Mouse (Mus musculus): ENCODE measurements around the gene Zfp62. TPM values are rescaled to one million over a fixed set of nuclear protein-coding genes. Genes with fewer than 3 reads are reported as not detected.
A peak's percentile ranks its signal among the peaks of the same experiment; 100 is the strongest.
"Not testable (repeated sequence)": the region's sequence is repeated elsewhere in the genome, so short reads cannot be mapped to it uniquely, and the experiment has no call there.

Zfp62 gene
- polyA plus RNA-seq, 1 experiment from 2014 or later, result 8.4 TPM

DNA sequence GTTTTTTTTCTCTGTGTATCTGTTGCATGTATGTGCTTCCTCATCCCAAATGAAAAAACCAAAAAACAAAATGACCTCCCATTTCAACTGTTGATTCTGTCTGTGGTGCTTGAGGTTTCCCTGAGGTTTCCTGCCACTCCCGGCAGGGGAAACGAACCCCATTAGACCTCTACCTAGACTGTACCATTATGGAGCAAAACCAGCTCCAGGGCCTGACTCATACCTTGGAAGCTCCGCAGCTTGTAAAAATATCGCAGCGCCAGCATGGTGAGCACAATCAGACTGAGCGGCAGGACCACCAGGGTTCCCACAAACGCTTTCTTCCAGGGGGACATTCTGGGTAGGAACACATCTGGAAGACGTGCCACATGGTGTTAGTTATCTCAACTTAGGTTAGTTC, 27.7 kb upstream of the Zfp62 start:
- Histone ChIP-seq H3K4me1 (replicated peaks; ENCODE audit: control insufficient read depth, insufficient read depth, low read length) (no peaks in the 10 kb centered on the region), H3K4me3 (ENCODE audit: low read depth, low read length) (no peak overlapping the region), H3K4me2 (replicated peaks; ENCODE audit: low read depth) (no peak overlapping the region), H3K36me3 (ENCODE audit: control insufficient read depth, insufficient read depth) (no peaks in the 10 kb centered on the region), H3K27me3 (replicated peaks; ENCODE audit: control insufficient read depth, insufficient read depth, low read length) (no peaks in the 10 kb centered on the region; the same call in 1 of the 2 replicates), H3K27ac (ENCODE audit: low read depth, low read length) (no peak overlapping the region), H3K9me3 (ENCODE audit: control insufficient read depth) (no peaks in the 10 kb centered on the region), H3K9ac (ENCODE audit: low read depth, low read length) (no peak overlapping the region)
- ATAC-seq, result no peak
- 85% methylated on average over 8 of the region's 8 CpGs for WGBS
- no peak for TF ChIP-seq CTCF (IDR thresholded peaks at IDR 0.05; ENCODE audit: low read depth)

GRCm38 (mm10) chr11:49176047-49176779, 26.9 kb upstream of the Zfp62 start:
- ATAC-seq, result peak; percentile 77
- H3K36me3 ChIP-seq (ENCODE audit: control insufficient read depth, insufficient read depth); H3K27me3 ChIP-seq (replicated peaks; ENCODE audit: control insufficient read depth, insufficient read depth, low read length); H3K4me1 ChIP-seq (replicated peaks; ENCODE audit: control insufficient read depth, insufficient read depth, low read length); H3K4me2 ChIP-seq (replicated peaks; ENCODE audit: low read depth); H3K9ac ChIP-seq (ENCODE audit: low read depth, low read length); H3K27ac ChIP-seq (ENCODE audit: low read depth, low read length); H3K9me3 ChIP-seq (ENCODE audit: control insufficient read depth); H3K4me3 ChIP-seq (ENCODE audit: low read depth, low read length): not testable (repeated sequence)
- 39% methylated on average over 4 of the region's 4 CpGs for WGBS

DNA sequence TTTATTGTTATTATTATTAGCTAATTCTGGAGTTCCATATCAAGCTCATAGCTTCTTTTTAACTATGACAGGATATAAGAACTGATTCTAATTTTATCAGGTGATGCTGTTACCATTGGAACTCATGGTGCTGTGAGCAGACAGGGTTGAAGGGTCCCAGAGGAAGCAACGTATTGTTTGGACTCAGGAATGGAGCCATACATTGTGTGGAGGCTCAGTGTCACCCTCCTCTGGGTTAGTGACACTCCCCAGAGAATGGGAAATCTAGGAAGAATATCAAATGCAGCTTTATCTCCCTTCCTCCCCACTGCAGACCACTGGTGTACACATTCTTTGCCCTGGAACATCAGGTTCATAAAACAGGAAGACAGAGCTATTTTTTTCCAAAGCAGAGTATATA, 19.9 kb upstream of the Zfp62 start:
- Histone ChIP-seq H3K4me1 (replicated peaks; ENCODE audit: control insufficient read depth, insufficient read depth, low read length) (no peaks in the 10 kb centered on the region), H3K4me3 (ENCODE audit: low read depth, low read length) (no peak overlapping the region), H3K27ac (ENCODE audit: low read depth, low read length) (no peak overlapping the region), H3K36me3 (ENCODE audit: control insufficient read depth, insufficient read depth) (no peaks in the 10 kb centered on the region), H3K4me2 (replicated peaks; ENCODE audit: low read depth) (no peak overlapping the region), H3K9me3 (ENCODE audit: control insufficient read depth) (no peaks in the 10 kb centered on the region), H3K27me3 (replicated peaks; ENCODE audit: control insufficient read depth, insufficient read depth, low read length) (no peaks in the 10 kb centered on the region), H3K9ac (ENCODE audit: low read depth, low read length) (no peak overlapping the region)
- no peak for TF ChIP-seq CTCF (IDR thresholded peaks at IDR 0.05; ENCODE audit: low read depth)
- WGBS, result 68% methylated on average over 1 of the region's 1 CpGs
- no peak for ATAC-seq

DNA sequence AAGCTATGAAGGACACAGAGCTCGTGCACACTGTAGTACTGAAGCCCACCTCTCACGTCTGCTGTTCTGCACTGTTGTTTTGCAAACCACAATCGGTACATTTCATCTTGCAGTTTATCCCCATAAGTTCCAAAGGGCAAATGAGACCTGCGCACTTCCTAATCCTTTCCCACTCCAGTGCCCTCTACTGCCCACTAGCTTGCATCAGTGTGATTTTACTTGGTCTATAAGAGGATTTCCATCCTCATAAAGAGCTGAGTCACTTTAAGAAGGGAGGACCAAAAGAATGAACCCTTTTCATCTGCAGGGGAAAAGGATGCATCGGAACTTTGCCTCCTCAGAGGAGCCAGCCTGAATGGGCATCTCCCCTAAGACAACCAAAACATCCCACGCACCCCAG, 16.6 kb upstream of the Zfp62 start:
- peak; percentile 57 for TF ChIP-seq CTCF (IDR thresholded peaks at IDR 0.05; ENCODE audit: low read depth)
- Histone ChIP-seq H3K27ac (ENCODE audit: low read depth, low read length) (no peak overlapping the region), H3K4me3 (ENCODE audit: low read depth, low read length) (no peak overlapping the region), H3K9ac (ENCODE audit: low read depth, low read length) (no peak overlapping the region), H3K27me3 (replicated peaks; ENCODE audit: control insufficient read depth, insufficient read depth, low read length) (no peaks in the 10 kb centered on the region), H3K36me3 (ENCODE audit: control insufficient read depth, insufficient read depth) (no peaks in the 10 kb centered on the region), H3K9me3 (ENCODE audit: control insufficient read depth) (no peaks in the 10 kb centered on the region), H3K4me1 (replicated peaks; ENCODE audit: control insufficient read depth, insufficient read depth, low read length) (no peaks in the 10 kb centered on the region), H3K4me2 (replicated peaks; ENCODE audit: low read depth) (no peak overlapping the region)
- ATAC-seq, result no peak
- 61% methylated on average over 6 of the region's 6 CpGs for WGBS

GRCm38 (mm10) chr11:49186955-49187488, 16.1 kb upstream of the Zfp62 start, which contains the start of gene Btnl9:
Gene Btnl9 (minus strand): TSS chr11:49187159.
- Histone ChIP-seq H3K27ac (ENCODE audit: low read depth, low read length) (no peak within 1 kb of the TSS), H3K36me3 (ENCODE audit: control insufficient read depth, insufficient read depth) (no peaks in the 10 kb centered on the region), H3K9me3 (ENCODE audit: control insufficient read depth) (no peaks in the 10 kb centered on the region), H3K4me1 (replicated peaks; ENCODE audit: control insufficient read depth, insufficient read depth, low read length) (no peaks in the 10 kb centered on the region), H3K4me2 (replicated peaks; ENCODE audit: low read depth) (no peak within 1 kb of the TSS), H3K9ac (ENCODE audit: low read depth, low read length) (no peak within 1 kb of the TSS), H3K4me3 (ENCODE audit: low read depth, low read length) (no peak within 1 kb of the TSS), H3K27me3 (replicated peaks; ENCODE audit: control insufficient read depth, insufficient read depth, low read length) (no peaks in the 10 kb centered on the region)
- WGBS, result 73% methylated on average over 8 of the region's 8 CpGs
- ATAC-seq, result no peak
- no peak for TF ChIP-seq CTCF (IDR thresholded peaks at IDR 0.05; ENCODE audit: low read depth)

DNA sequence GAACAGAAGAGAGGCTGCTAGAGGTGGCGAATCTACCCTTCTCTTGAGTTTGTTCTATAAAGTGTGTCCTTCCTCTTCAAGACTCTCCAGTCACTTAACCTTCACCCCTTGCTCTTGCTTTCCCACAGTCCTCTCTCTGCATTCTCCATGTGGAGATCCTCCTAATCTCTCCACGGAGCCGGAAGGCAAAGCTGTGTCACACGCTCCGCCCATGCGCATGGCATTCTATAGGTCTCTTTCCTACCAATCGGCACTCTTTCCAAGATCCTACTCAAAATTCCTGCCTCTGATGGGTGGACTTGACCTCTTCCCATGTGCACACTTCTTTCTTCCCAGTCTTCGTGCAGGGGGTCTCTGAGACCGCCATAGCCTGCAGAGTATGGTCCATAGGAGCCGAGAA, 15.4 kb upstream of the Zfp62 start:
- Histone ChIP-seq H3K4me2 (replicated peaks; ENCODE audit: low read depth) (no peak overlapping the region), H3K36me3 (ENCODE audit: control insufficient read depth, insufficient read depth) (no peaks in the 10 kb centered on the region), H3K4me1 (replicated peaks; ENCODE audit: control insufficient read depth, insufficient read depth, low read length) (no peaks in the 10 kb centered on the region), H3K9ac (ENCODE audit: low read depth, low read length) (no peak overlapping the region), H3K9me3 (ENCODE audit: control insufficient read depth) (no peaks in the 10 kb centered on the region), H3K27me3 (replicated peaks; ENCODE audit: control insufficient read depth, insufficient read depth, low read length) (no peaks in the 10 kb centered on the region), H3K27ac (ENCODE audit: low read depth, low read length) (no peak overlapping the region), H3K4me3 (ENCODE audit: low read depth, low read length) (no peak overlapping the region)
- 73% methylated on average over 10 of the region's 10 CpGs for WGBS
- no peak for TF ChIP-seq CTCF (IDR thresholded peaks at IDR 0.05; ENCODE audit: low read depth)
- ATAC-seq, result no peak

All from intestine, postnatal 0 days (tissue).